Mouse (Mus musculus): ENCODE data around the gene Ankmy1. TPM values are rescaled to one million over a fixed set of nuclear protein-coding genes. Genes with fewer than 3 reads are reported as not detected.
A peak's percentile ranks its signal among the peaks of the same experiment; 100 is the strongest.

The Ankmy1 gene
- 1.5 and 2.4 TPM in 2 replicates for polyA plus RNA-seq (2014; fragmentation: Nextera tagmentation; extraction: Ambion mirVana)

GRCm38 (mm10) chr1:92902786-92903185 is at the start of gene Ankmy1:
Gene Ankmy1, minus strand, starts transcription at chr1:92902906.
- DNase-seq (ENCODE audit: low spot score) (peak; percentile 81), ATAC-seq (peak; percentile 5; the same call in 1 of the 2 replicates)
- under 1% methylated on average over 15 of the region's 15 CpGs for WGBS
- Histone ChIP-seq H3K36me3 (ENCODE audit: control insufficient read depth, insufficient read depth, low read length) (no peaks in the 10 kb centered on the region), H3K4me3 (ENCODE audit: low read depth, low read length) (no peak within 1 kb of the TSS), H3K9ac (ENCODE audit: low read length) (no peak within 1 kb of the TSS), H3K9me3 (replicated peaks; ENCODE audit: control insufficient read depth, low read length) (no peaks in the 10 kb centered on the region), H3K4me1 (ENCODE audit: control insufficient read depth, insufficient read depth, low read length) (peaks cover 8% of the 10 kb centered on the region), H3K4me2 (ENCODE audit: low read length) (peak within 1 kb of the TSS; percentile 42), H3K27ac (ENCODE audit: low read depth, low read length) (no peak within 1 kb of the TSS), H3K27me3 (replicated peaks; ENCODE audit: control insufficient read depth, insufficient read depth, low read length) (no peaks in the 10 kb centered on the region)

GRCm38 (mm10) chr1:92950607-92951006 is 47.9 kb upstream of the Ankmy1 start, which contains the start of gene Gpr35:
Gene Gpr35, plus strand, starts transcription at chr1:92950865.
- peaks cover 43% of the 10 kb centered on the region for H3K36me3 ChIP-seq (ENCODE audit: control insufficient read depth, insufficient read depth, low read length)
- H3K27ac ChIP-seq (ENCODE audit: low read depth, low read length): no peak within 1 kb of the TSS
- DNase-seq (ENCODE audit: low spot score) (no peak), ATAC-seq (no peak)
- 80% methylated on average over 5 of the region's 5 CpGs for WGBS
- H3K4me2 ChIP-seq (ENCODE audit: low read length): no peak within 1 kb of the TSS
- no peaks in the 10 kb centered on the region for H3K27me3 ChIP-seq (replicated peaks; ENCODE audit: control insufficient read depth, insufficient read depth, low read length)
- no peaks in the 10 kb centered on the region for H3K9me3 ChIP-seq (replicated peaks; ENCODE audit: control insufficient read depth, low read length)
- no peak within 1 kb of the TSS for H3K4me3 ChIP-seq (ENCODE audit: low read depth, low read length)
- H3K4me1 ChIP-seq (ENCODE audit: control insufficient read depth, insufficient read depth, low read length): no peaks in the 10 kb centered on the region
- no peak within 1 kb of the TSS for H3K9ac ChIP-seq (ENCODE audit: low read length)

GRCm38 (mm10) chr1:92949426-92949825 is 46.7 kb upstream of the Ankmy1 start:
- Histone ChIP-seq H3K36me3 (ENCODE audit: control insufficient read depth, insufficient read depth, low read length) (peaks cover 55% of the 10 kb centered on the region), H3K9me3 (replicated peaks; ENCODE audit: control insufficient read depth, low read length) (no peaks in the 10 kb centered on the region), H3K4me1 (ENCODE audit: control insufficient read depth, insufficient read depth, low read length) (no peaks in the 10 kb centered on the region), H3K4me2 (ENCODE audit: low read length) (no peak overlapping the region), H3K9ac (ENCODE audit: low read length) (no peak overlapping the region), H3K4me3 (ENCODE audit: low read depth, low read length) (no peak overlapping the region), H3K27me3 (replicated peaks; ENCODE audit: control insufficient read depth, insufficient read depth, low read length) (no peaks in the 10 kb centered on the region), H3K27ac (ENCODE audit: low read depth, low read length) (no peak overlapping the region)
- no peak for ATAC-seq
- WGBS: 64% methylated on average over 6 of the region's 6 CpGs
- no peak for DNase-seq (ENCODE audit: low spot score)

- no peak for DNase-seq (ENCODE audit: low spot score)
Observed at GRCm38 (mm10) chr1:92947966-92948365, 45.3 kb upstream of the Ankmy1 start.

GRCm38 (mm10) chr1:92943219-92943989 is 40.7 kb upstream of the Ankmy1 start:
- no peak for ATAC-seq
- WGBS: 93% methylated on average over 19 of the region's 19 CpGs
- Histone ChIP-seq H3K4me3 (ENCODE audit: low read depth, low read length) (no peak overlapping the region), H3K4me2 (ENCODE audit: low read length) (no peak overlapping the region), H3K9ac (ENCODE audit: low read length) (no peak overlapping the region), H3K27ac (ENCODE audit: low read depth, low read length) (no peak overlapping the region), H3K36me3 (ENCODE audit: control insufficient read depth, insufficient read depth, low read length) (peaks cover 96% of the 10 kb centered on the region), H3K4me1 (ENCODE audit: control insufficient read depth, insufficient read depth, low read length) (no peaks in the 10 kb centered on the region), H3K27me3 (replicated peaks; ENCODE audit: control insufficient read depth, insufficient read depth, low read length) (no peaks in the 10 kb centered on the region), H3K9me3 (replicated peaks; ENCODE audit: control insufficient read depth, low read length) (no peaks in the 10 kb centered on the region)
- DNase-seq (ENCODE audit: low spot score): no peak

More at GRCm38 (mm10) chr1:92947966-92948365, 45.3 kb upstream of the Ankmy1 start:
- Histone ChIP-seq H3K27me3 (replicated peaks; ENCODE audit: control insufficient read depth, insufficient read depth, low read length) (no peaks in the 10 kb centered on the region), H3K27ac (ENCODE audit: low read depth, low read length) (no peak overlapping the region), H3K9me3 (replicated peaks; ENCODE audit: control insufficient read depth, low read length) (no peaks in the 10 kb centered on the region), H3K9ac (ENCODE audit: low read length) (no peak overlapping the region), H3K4me2 (ENCODE audit: low read length) (no peak overlapping the region), H3K36me3 (ENCODE audit: control insufficient read depth, insufficient read depth, low read length) (peaks cover 69% of the 10 kb centered on the region), H3K4me3 (ENCODE audit: low read depth, low read length) (no peak overlapping the region), H3K4me1 (ENCODE audit: control insufficient read depth, insufficient read depth, low read length) (no peaks in the 10 kb centered on the region)
- whole genome bisulfite sequencing: 97% methylated on average over 3 of the region's 3 CpGs
- no peak for ATAC-seq

- ATAC-seq: no peak
- no peak overlapping the region for H3K4me2 ChIP-seq (ENCODE audit: low read length)
- H3K9me3 ChIP-seq (replicated peaks; ENCODE audit: control insufficient read depth, low read length): no peaks in the 10 kb centered on the region
- no peak for DNase-seq (ENCODE audit: low spot score)
- no peaks in the 10 kb centered on the region for H3K27me3 ChIP-seq (replicated peaks; ENCODE audit: control insufficient read depth, insufficient read depth, low read length)
- WGBS: 96% methylated on average over 4 of the region's 4 CpGs
- H3K4me3 ChIP-seq (ENCODE audit: low read depth, low read length): no peak overlapping the region
- peaks cover 67% of the 10 kb centered on the region for H3K36me3 ChIP-seq (ENCODE audit: control insufficient read depth, insufficient read depth, low read length)
- peaks cover 16% of the 10 kb centered on the region for H3K4me1 ChIP-seq (ENCODE audit: control insufficient read depth, insufficient read depth, low read length)
- no peak overlapping the region for H3K27ac ChIP-seq (ENCODE audit: low read depth, low read length)
- no peak overlapping the region for H3K9ac ChIP-seq (ENCODE audit: low read length)
Observed at GRCm38 (mm10) chr1:92939746-92940145, 37.0 kb upstream of the Ankmy1 start.

- Histone ChIP-seq H3K27me3 (replicated peaks; ENCODE audit: control insufficient read depth, insufficient read depth, low read length) (no peaks in the 10 kb centered on the region), H3K27ac (ENCODE audit: low read depth, low read length) (no peak overlapping the region), H3K4me3 (ENCODE audit: low read depth, low read length) (no peak overlapping the region), H3K9me3 (replicated peaks; ENCODE audit: control insufficient read depth, low read length) (no peaks in the 10 kb centered on the region), H3K4me1 (ENCODE audit: control insufficient read depth, insufficient read depth, low read length) (peaks cover 22% of the 10 kb centered on the region), H3K9ac (ENCODE audit: low read length) (no peak overlapping the region), H3K4me2 (ENCODE audit: low read length) (no peak overlapping the region), H3K36me3 (ENCODE audit: control insufficient read depth, insufficient read depth, low read length) (peaks cover 49% of the 10 kb centered on the region)
- ATAC-seq: no peak
- 92% methylated on average over 3 of the region's 3 CpGs for WGBS
- DNase-seq (ENCODE audit: low spot score): no peak
Observed at GRCm38 (mm10) chr1:92937797-92938196, 35.1 kb upstream of the Ankmy1 start.

GRCm38 (mm10) chr1:92936467-92936866 is 33.8 kb upstream of the Ankmy1 start:
- ATAC-seq (no peak), DNase-seq (ENCODE audit: low spot score) (no peak)
- H3K36me3 ChIP-seq (ENCODE audit: control insufficient read depth, insufficient read depth, low read length): peaks cover 35% of the 10 kb centered on the region
- H3K27me3 ChIP-seq (replicated peaks; ENCODE audit: control insufficient read depth, insufficient read depth, low read length): no peaks in the 10 kb centered on the region
- no peak overlapping the region for H3K27ac ChIP-seq (ENCODE audit: low read depth, low read length)
- peaks cover 22% of the 10 kb centered on the region for H3K4me1 ChIP-seq (ENCODE audit: control insufficient read depth, insufficient read depth, low read length)
- peak overlapping the region; percentile 85; the same call in 1 of the 2 replicates for H3K9ac ChIP-seq (ENCODE audit: low read length)
- H3K4me2 ChIP-seq (ENCODE audit: low read length): peak overlapping the region; percentile 90
- WGBS: 78% methylated on average over 3 of the region's 3 CpGs
- no peak overlapping the region for H3K4me3 ChIP-seq (ENCODE audit: low read depth, low read length)
- no peaks in the 10 kb centered on the region for H3K9me3 ChIP-seq (replicated peaks; ENCODE audit: control insufficient read depth, low read length)

GRCm38 (mm10) chr1:92935977-92936376 is 33.3 kb upstream of the Ankmy1 start:
- Histone ChIP-seq H3K4me1 (ENCODE audit: control insufficient read depth, insufficient read depth, low read length) (peaks cover 22% of the 10 kb centered on the region), H3K4me3 (ENCODE audit: low read depth, low read length) (peak overlapping the region; percentile 77), H3K27me3 (replicated peaks; ENCODE audit: control insufficient read depth, insufficient read depth, low read length) (no peaks in the 10 kb centered on the region), H3K4me2 (ENCODE audit: low read length) (peak overlapping the region; percentile 90), H3K36me3 (ENCODE audit: control insufficient read depth, insufficient read depth, low read length) (peaks cover 33% of the 10 kb centered on the region), H3K9ac (ENCODE audit: low read length) (peak overlapping the region; percentile 85), H3K9me3 (replicated peaks; ENCODE audit: control insufficient read depth, low read length) (no peaks in the 10 kb centered on the region), H3K27ac (ENCODE audit: low read depth, low read length) (no peak overlapping the region)
- DNase-seq (ENCODE audit: low spot score) (no peak), ATAC-seq (no peak)
- 46% methylated on average over 2 of the region's 2 CpGs for WGBS
